Mouse (Mus musculus): ENCODE measurements at regions not wholly inside any gene's neighbourhood (a gene's known extent, or its start where the extent isn't known, plus 50 kb on each side); places are given as distances from the start of the nearest gene placed in this dataset.

DNA sequence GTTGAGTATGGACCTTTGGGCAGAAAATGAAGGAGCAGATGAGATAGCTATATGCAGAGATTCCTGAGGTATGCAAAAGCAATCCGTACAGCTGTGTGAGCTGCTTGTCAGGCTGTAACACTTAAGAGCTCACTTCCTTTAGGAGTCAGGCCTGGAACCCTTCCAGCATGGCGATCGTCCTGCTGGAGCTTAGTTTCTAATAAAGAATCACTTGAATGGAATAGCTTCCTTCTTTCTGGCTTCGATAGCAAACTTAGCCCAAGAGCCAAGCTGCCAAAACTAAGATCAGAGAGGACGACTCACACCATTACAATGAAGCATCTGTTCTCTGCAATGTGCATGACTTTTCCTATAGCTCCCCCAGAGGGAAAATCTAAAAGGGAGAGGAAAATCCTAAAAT, 253.4 kb upstream of the Amot start:
- no peak; the same call in 1 of the 2 replicates for TF ChIP-seq CTCF (IDR thresholded peaks at IDR 0.05)
- intact Hi-C loops (cut with DNase I) = no loop called here
- DNase-seq (ENCODE audit: extremely low spot score in 1 of 2, low spot score in 2 of 2) = no peak
- H3K27ac ChIP-seq = no peak overlapping the region
- H3K4me3 ChIP-seq = no peak overlapping the region

GRCm38 (mm10) chrX:145753427-145753826, 248.4 kb upstream of the Amot start:
- peak in 1 of 2 experiments; percentile 9 for DNase-seq (ENCODE audit: extremely low spot score in 1 of 2, low spot score in 2 of 2)
- intact Hi-C loops (cut with DNase I) = no loop called here
- TF ChIP-seq CTCF (IDR thresholded peaks at IDR 0.05) = no peak; the same call in none of the 2 replicates
- Histone ChIP-seq H3K4me3 (no peak overlapping the region), H3K27ac (no peak overlapping the region)
